Mouse (Mus musculus) MEL-GATA-1-ER (cell line): ENCODE results near the gene Hspa1a.
"Not testable (repeated sequence)": the region's sequence is repeated elsewhere in the genome, so short reads cannot be mapped to it uniquely, and the experiment has no call there.

Experiments
- DNase-seq: peaks from one replicate; pipeline ENCODE4 v3.0.0-alpha.2; 2012; ENCODE audit warnings: low read depth; ENCODE audit errors: extremely low read depth

Gene Hspa1a

DNA sequence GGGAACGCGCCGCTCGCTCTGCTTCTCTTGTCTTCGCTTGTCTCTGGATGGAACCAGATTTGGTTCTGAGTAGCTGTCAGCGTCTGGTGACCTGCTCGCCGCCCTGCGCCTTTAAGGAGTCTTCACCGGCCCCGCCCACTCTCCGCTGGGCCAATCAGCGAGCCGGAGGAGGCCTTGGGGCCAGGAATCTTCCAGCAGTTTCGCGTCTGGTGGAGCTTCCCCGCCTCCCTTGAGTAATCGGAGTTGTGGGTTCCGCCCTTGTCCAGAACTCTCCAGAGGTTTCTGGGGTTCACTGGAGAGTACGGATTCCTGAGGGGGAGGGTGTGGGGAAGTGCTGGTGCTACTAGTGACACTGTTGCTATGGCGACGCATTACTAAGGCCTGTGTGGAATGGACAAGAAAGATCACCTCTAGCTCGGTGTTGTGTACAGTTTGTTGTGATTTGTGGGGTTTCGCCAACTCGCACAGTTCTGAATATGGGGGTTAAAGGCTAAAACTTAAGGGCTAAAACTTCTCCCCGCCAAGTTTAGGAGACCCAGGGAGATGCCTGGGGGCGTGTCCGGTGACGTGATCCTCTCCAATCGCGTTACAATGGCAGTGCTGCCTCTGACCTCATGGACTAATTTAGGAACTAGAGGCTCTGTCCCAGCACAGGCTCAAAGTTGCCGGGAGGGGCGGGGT is at the start of gene Hspa1a, which contains the start of gene Hspa1l:
Gene Hspa1a (minus strand): TSS at position 88 of the 681 bp plus-strand sequence.
Gene Hspa1l (plus strand): TSS at position 635 of the 681 bp plus-strand sequence.
- DNase-seq: not testable (repeated sequence)

DNA sequence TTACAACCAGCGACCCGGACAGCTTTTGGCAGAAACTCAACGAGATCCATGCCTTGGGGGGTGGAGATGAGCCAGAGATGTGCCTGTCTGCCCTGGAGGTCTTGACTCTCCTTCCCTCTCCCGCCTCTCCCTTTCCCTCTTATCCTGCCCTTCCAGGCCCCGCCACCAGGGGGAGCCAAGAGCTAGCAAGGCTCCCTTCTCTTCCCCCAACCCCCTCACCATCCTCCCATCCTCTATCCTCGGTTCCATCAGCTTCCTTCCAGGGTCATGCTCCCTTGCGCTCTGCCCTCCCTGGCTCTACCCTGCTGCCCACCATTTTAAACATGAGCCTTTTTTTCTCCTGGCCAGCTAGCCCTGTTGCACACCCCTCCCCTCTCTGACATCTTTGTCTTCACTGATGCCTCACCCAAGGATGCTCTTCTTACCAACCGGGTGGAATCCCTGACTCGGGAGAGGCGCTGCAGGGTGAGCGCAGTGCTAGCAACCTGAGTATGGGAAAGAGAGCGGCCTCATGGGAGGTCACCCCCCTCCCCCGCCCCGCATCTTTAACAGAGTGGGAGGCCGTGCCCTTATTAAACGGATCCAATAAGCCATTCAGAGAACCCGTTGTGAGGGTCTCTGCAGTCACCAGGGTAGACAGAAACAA is 49.3 kb upstream of the Hspa1a start:
- peak; percentile 68 for DNase-seq

DNA sequence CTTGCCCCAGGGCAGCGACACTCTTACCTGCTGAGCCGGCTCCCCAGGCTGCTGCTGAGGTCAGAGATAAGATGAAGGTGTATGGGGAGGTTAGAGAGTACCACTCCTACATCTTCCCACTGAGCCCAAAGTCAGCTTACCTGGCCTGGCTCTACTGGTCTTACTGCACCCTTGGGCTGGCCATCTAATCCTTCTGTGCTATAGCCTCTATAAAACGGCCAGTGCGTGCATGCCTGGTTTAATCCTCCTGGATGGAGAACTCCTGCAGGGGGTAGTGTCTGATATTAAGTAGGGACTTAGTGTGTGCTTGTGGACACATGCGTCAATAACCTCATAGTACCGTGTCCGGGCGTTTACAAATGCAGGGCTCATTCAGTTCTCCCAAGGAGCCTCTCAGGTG is 48.6 kb upstream of the Hspa1a start:
- no peak for DNase-seq

DNA sequence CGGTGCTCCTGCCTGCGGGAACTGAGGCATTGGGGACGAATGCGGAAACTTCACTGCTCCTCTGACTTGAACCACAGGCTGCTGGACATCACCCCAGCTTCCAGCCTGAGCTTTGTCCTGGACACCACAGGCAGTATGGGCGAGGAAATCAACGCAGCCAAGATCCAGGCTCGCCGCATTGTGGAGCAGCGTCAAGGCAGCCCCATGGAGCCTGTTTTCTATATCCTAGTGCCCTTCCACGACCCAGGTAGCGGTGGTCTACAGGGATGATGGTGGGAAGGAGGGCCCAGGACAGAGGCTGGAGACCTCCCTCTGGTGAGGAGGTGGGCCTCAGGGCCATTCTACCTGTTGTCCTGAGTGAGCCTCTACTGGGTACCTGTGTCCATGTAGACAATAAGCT is 47.9 kb upstream of the Hspa1a start:
- no peak for DNase-seq

DNA sequence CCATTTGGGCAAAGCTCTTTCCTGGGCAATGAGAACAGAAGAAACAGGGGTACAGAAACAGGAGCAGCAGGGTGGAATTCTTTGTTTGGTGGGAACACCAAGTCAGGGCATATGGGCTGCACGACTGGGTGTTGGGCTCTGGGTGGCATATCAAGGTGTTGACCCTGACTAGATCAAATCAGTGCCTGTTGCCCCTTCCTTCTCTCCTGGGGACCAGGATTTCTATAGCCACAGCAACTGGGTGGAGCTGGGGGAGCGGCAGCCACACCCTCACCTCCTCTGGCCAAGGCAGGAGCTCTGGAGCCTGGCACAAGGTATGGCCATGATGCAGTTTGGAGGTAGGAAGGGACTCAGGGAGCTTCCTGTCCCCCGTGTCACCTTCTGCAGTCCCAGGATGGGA is 46.2 kb upstream of the Hspa1a start:
- no peak for DNase-seq

DNA sequence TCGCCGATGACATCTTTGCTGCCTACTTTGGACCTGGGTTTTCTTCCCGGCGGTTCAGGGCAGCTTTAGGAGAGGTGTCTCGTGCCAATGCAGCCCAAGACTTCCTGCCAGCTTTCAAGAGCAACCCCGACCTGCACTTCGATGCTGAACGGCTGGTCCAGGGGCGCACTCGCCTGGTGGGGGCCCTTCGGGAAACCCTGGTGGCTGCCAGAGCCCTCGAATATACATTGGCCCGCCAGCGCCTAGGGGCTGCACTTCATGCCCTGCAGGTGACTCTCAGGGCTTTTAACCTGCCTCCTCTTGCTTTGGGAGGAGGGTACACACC is 45.7 kb upstream of the Hspa1a start:
- no peak for DNase-seq

DNA sequence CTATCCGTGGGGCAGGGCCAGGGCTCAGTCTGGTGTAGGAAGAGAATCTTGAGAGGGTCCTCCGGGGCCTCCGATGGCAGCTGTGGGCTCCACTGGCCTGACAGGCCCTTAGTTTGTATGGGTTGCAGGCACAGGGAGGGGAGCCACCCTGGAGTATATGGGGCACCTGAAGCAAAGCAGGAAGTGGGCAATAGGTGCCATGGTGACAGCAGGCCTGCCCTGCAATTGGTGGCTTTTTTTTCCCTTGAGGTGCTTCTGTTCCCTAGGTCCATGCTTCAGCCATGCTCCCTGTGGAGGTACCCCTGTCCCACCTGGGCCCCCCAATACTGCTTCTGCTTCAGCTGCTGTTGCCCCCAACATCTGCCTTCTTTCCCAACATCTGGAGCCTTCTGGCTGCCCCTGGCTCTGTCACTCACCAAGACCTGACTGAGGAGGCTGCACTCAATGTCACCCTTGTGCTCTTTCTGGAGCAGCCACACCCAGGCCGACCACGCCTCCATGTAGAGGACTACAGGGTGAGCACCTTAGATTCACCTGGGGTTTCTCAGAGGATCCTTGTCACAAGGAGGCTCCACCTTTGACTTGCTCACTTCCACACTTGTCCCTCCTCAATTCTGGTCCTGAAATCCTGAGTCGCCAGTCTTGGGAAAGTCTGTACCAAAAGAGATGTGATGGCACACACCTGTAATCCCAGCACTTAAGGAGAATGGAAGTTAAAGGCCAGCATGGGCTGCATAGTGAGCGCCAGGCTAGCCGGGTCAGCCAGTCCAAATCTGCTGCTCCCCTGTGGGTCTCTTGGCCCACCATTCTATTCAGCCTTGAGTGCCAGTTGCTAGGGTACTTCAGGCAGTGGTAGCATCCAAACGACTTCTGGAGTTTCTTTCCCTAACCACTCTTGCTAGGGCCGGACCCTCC is 45.1 kb upstream of the Hspa1a start:
- DNase-seq: no peak

DNA sequence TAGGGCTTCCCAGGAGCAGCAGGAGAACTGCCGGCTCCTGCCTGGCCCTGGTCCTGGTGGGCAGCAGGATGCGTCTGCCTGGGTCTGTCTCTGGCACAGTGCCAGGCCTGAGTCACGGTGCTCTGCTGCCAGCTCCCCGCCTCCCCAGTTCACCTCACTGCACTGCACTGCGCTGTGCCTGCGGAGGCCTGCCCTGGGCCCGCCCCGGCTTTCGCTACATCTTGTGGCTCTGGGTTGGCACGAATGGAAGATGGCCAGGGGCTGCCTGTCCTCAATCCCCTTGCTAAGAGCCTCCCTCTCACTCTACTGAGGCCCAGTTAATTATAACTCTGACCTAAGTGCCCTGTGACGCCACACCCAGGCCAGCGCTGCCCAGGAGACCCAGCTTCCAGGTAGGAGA is 44.4 kb upstream of the Hspa1a start, which contains the start of gene Vwa7:
Gene Vwa7 (plus strand): TSS at position 204 of the 400 bp plus-strand sequence.
- DNase-seq: no peak

DNA sequence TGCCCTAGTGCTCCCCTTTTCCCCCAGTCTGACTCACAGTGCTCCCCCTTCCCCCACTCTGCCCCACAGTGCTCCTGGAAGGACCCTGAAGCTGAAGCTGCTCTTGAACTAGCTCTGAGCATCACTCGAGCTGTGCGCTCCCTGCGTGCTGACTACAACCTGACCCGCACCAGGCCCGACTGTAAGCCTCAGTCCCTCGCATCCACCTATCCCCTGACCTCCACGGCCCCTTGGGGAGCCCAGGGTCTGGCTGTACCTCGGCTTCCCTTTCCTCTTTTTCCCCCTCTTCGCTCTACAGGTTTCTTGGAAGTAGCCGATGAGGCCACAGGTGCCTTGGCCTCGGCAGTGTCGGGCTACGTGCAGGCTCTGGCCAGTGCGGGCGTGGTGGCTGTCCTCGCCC is 43.3 kb upstream of the Hspa1a start:
- DNase-seq: no peak

DNA sequence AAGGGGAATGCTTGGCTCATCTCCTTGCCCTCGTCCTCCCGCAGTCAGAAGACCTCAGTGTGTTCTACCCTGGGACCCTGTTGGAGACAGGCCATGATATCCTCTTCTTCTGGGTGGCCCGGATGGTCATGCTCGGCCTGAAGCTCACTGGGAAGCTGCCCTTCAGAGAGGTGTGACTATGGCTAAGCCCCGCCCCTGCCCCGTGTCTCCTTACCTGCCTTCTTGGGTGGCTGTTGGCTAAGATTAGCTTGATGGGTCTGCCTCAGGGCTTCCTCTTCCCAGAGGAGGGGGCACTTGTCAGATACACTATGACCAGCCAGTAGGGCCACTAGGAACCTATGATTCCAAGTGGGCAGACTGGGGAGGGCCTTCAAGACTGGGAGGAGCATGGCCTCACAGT is 41.3 kb upstream of the Hspa1a start:
- DNase-seq: no peak

DNA sequence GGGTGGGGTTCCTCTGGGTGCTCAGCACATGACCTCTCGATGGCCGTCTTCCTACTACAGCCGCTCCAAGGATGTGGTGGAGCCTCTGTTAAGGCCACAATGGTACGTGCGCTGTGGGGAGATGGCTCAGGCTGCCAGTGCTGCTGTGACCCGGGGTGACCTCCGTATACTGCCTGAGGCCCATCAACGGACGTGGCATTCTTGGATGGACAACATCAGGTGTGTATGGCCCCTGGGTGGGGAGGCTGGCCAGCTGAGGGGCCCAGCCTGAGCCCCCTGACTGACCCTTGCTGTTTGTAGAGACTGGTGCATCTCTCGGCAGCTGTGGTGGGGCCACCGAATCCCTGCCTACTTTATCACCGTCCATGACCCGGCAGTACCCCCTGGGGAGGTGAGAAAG is 40.5 kb upstream of the Hspa1a start:
- DNase-seq: no peak

DNA sequence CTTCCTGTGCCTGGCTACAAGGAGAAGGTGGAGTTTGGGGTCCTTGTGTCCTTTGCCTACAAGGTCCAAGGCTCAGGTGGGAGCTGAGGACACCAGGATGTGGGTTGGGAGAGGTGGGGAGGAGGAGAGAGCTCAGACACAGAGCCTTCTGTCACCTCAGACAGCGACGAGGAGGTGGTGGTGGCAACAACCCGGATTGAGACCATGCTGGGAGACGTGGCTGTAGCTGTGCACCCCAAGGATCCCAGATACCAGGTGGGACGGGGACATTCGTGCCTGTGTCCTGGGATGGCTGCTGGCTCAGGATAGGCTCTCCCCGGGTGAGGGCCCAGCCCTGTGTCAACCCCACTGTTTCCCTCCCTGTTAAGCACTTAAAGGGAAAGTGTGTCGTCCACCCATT is 39.5 kb upstream of the Hspa1a start:
- DNase-seq: no peak

DNA sequence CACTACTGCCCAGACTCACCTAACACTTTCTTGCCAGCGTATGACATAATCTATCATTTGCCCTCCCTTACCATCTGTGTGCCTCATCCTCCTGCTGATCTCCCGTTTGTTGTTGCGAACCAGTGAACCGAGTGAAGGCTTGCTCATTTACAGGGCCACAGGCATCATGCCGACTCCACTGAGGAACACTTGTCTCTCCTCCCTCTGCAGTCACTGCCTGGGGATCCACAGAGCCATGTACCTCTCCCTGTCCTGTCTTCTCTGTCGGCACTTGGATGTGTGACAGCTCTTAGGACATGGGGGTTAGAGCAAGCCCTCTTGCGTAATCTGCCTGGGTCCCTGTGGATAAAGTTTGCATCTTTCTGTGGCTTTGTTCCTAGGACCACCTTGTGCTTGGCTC is 37.6 kb upstream of the Hspa1a start:
- DNase-seq: no peak

DNA sequence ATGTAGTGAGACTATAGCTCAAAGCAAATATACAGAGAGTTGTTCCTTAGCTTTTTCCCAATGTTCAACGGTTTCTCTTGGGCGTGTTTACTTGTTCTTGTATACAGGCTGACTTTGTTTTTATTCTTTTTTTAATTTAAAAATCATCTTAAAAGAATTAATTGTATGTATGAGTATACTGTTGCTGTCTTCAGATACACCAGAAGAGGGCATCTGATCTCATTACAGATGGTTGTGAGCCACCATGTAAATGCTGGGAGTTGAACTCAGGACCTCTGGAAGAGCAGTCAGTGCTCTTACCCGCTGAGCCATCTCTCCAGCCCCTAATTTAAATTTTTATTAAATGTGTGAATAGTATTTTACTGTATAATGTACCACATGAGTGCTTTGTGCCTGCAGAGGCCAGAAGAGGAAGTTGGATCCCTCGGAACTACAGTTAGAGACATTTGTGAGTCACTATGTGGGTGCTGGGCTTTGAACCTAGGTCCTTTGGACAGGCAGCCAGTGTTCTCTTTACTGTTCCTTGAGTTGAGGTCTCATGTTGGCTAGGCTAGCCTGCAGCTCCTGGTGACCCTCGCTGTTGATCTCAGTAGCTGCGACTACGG is 35.5 kb upstream of the Hspa1a start:
- no peak for DNase-seq

DNA sequence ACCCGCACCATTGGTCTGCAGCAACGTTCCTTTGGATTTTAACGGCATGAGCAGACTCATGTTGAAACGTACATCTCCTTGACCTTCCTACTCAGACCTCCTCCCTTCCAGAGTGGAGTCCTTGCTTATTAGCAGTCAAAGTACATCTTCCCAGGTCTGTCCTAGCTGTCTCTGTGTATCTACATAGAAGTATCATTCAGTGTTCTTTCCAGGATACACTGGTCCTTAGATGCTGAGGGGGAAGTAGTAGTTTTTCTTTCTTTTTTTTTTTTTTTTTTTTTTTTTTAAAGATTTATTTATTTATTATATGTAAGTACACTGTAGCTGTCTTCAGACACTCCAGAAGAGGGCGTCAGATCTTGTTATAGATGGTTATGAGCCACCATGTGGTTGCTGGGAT is 33.9 kb upstream of the Hspa1a start:
- not testable (repeated sequence) for DNase-seq

DNA sequence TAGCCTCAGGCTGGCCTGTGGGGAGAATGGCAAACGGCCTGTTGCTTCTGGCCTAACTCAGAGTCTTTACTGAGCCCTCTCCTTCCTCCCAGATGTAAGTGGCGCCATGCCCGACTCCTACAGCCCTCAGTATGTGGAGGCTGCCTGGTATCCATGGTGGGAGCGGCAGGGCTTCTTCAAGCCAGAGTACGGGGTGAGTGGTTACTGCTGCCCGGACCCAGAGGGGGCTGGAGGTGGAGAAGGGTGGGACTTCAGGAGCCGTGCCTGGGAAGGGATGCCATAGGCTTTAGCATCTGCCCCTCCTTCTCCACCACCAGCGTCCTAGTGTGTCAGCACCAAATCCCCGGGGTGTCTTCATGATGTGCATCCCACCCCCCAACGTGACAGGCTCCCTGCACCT is 33.2 kb upstream of the Hspa1a start:
- no peak for DNase-seq

DNA sequence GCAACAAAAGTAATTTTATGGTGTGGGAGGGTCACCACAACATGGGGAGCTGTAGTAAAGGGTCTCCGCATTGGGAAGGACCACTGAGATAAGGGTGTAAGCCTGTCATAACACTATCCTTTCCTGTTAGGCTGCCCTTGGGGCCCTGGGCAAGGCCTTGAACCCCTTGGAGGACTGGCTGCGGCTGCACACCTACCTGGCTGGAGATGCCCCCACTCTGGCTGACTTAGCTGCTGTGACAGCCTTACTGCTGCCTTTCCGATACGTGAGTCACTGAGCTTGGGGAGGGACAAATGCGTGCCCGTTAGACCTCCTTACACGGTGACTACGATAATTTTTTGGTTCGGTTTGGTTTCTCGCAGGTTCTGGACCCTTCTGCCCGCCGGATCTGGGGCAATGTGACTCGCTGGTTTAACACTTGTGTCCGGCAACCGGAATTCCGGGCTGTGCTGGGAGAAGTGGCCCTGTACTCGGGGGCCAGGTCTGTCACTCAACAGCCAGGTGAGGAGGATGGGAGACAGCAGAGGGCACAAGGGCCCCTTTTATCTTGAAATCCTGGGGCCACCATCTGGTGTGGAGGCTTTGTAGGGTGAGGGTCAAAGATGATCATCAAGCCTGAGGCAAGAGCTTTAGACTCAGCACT is 32.2 kb upstream of the Hspa1a start:
- DNase-seq: no peak

DNA sequence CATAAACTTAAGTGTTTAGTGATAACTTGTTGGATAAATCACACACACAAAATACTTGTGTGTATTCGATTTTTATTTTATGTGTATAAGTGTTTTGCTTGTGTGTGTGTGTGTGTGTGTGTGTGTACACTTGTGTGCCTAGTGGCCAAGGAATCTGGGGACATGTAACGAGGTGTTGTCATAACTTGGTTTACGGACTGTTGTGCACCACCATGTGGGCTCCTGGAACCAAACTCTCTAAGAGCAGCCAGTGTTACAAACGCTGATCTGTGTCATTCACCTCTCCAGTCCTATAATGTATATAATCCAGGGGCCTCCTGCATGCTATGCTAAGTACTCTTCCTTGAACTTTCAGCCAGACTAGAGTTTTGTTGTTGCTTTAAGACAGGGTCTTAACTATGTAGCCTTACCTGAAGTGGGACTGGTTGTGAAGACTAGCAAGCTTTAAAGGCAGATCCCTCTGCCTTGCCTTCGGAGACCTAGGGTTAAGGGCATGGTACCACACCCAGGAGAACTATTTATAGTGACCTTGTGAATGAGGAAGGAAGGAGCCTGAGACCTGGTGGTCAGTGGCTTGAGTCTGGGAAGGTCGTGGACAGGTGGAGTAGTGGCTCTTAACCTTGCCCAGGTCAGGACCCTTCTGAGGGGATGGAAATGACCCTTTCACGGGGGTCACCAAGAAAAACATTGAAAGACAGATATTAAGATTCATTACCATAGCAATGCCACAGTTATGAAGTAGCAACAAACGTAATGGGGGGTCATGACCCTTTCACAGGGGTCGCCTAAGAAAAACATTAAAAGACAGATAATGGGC is 31.3 kb upstream of the Hspa1a start:
- DNase-seq: no peak

DNA sequence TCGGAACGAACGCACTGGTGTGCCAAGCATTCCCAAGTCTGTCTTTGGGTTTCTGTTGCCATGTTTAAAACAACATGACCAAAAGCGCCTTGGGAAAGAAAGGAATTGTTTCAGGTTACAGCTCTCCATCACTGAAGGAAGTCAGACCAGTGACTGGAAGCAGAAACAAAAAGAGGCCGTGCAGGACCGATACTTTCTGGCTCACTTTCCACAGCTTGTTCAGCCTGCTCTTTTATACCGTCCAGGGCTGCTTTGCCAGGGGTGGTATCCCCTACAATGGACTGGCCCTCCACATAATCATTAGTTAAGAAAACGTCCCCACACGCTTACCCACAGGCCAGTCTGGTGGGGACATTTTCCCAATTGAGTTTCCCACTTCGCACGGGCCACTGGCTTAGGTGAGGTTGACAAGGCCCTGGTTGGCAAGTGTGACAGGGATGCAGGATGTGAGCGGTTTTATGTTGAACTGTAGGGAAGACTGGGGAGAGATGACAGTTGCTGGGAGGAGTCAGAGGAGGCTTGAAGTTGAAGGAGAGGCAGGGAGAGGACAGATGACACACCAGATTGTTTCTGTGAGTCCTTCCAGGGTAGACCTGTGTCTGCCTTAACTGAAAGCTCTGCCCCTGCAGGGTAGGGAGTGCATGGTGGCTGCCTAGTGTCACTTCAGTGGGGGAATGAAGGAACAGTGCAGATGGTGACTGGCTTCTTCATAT is 30.4 kb upstream of the Hspa1a start:
- DNase-seq: no peak
